Mouse (Mus musculus): ENCODE data around the gene Lgals3bp.

Gene Lgals3bp

DNA sequence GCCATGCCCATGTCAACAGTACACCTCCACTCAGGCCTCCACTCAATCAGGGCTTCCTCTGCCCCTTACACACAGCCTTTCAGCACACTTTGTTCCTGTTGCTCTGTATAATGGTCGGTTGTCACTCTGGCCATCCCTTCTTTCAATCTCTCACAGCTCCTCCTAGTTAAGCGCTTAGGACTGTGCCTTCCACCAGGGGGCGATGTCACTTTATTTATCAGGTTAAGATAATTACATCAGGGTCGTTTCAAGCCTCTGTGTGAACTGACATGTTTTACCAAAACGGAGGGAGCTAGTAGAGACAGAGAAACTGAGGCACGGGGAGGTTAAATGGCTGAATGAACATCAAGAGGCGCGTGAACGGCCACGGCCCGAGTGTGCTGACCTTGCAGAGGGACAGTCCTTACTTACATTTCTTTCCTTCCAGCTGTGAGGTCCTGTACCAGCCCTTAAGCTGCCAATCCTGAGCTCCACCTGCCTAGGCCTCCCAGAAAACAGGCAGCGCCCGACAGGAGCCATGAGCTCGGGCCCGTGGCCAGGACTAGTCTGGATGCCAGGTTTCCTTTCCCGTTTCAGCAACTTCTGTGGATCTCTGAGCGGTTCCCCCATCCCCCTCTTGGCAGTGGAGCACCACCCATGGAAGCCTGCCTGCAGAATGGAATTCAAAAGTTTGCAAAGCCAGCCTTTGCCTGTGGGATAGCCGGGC lies 21.5 kb upstream of the Lgals3bp start:
- peak; percentile 74 to 82 for DNase-seq (ENCODE audit: low read depth in 2 of 2, low spot score in 2 of 2)

DNA sequence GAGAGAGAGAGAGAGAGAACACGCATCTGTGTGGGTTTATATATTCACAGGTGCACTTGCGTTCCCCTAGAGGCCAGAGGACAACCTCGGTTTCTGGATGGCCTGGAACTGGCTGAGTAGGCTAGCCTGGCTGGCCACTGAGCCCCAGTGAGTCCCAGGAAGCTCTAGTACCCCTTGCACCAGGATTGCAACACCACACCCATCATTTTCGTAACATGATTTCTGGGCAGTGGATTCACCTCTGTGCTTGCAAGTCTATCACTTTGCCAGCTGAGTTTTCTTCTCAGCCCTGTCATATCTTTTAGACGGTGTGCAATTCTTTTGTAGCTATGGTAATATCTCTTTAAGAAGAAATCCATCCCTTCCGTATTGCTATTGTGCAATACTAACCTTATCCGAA lies 18.4 kb upstream of the Lgals3bp start:
- DNase-seq (ENCODE audit: low read depth in 2 of 2, low spot score in 2 of 2): no peak

DNA sequence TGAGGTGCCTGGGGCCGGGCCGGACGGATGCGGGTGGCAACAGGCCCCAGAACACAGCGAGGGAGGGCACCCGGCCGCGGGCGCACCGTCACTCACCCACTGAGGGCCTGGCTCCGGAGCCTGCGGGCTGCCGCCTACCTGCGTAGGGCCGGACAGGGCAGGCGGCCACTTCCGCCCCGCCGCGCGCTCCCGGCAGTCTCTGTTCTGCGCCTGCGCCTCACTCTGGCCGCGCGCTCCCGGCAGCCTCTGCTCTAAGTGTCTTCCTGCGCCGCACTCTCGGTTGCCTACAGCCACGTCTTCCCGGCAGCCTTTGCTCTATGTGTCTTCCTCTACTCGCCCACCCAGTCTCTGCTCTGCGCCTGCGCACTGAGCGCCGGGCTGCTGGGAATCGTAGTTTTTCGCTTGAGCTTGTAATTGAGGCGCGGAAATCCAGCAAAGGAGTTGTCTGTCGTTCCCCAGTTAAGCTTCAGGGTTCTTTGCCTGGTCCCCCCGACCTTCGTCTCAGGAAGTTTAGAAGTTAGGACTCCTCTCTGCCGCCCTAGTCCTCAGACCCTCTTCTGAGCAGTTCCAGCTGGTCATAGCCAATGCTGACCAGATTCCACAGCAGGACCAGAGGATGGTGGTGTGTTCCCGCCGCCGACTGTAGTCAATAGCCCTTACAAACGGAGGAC lies 17.1 kb upstream of the Lgals3bp start, which contains the start of gene Cant1:
Gene Cant1, minus strand, starts transcription at position 253 of the 671 bp plus-strand sequence.
- peak; percentile 94 for DNase-seq (ENCODE audit: low read depth in 2 of 2, low spot score in 2 of 2)

DNA sequence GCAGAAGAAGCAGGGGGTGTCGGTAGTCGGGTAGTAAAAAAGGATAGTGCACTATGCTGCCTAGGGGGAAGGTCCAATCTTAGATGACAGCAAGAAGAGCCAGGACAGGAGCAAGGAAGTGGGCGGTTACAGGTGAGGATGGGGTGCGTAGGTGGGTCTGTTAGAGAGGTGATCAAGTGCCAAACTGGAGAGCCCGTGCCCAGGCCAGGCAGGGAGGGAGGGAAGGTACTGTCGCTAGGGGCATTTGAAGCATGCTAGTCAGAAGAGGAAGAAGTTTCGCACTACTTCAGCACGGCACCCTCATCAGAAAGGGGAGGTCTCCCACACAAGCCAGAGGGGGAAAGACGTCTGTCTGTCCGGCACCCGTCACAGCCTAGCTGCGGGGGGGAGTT lies 16.5 kb upstream of the Lgals3bp start:
- no peak for DNase-seq (ENCODE audit: low read depth in 2 of 2, low spot score in 2 of 2)

DNA sequence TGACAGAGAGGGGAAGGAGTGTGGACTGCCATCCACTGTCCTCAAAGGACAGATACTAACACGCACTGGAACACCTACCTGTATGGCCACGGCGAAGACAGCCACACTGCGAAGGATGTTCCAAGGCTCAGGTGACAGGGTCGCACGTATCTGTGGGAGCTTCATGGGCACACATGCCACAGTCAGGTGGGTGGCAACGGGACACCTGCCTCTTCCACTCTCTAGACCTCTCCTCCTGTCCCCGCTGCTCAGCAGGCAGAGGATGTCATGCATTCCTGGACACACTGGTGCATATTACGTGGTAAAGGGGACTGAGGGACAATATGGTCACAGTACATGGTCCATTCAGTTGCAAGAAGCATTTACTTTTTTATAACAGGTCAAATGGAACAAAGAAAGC lies 15.6 kb upstream of the Lgals3bp start:
- DNase-seq (ENCODE audit: low read depth in 2 of 2, low spot score in 2 of 2): no peak

DNA sequence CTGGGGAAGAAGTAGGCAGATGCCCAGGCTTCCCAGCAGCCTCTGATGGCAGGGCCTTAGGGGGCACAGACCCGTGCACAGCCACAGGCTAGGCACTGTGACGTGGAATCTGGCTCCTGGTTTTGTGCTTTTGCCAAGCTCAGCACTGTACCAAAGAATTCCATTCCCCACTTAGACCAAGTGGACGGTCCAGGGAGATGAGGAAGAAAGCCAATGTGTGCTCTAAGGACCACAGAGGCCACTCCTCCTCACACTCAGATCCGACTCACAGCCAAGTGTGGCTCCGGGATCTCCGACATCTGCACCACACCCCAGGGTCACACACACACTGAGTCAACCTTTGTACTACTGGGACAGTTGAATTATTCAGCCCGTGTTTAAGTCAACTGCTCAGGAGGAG lies 14.2 kb upstream of the Lgals3bp start:
- DNase-seq (ENCODE audit: low read depth in 2 of 2, low spot score in 2 of 2): no peak

DNA sequence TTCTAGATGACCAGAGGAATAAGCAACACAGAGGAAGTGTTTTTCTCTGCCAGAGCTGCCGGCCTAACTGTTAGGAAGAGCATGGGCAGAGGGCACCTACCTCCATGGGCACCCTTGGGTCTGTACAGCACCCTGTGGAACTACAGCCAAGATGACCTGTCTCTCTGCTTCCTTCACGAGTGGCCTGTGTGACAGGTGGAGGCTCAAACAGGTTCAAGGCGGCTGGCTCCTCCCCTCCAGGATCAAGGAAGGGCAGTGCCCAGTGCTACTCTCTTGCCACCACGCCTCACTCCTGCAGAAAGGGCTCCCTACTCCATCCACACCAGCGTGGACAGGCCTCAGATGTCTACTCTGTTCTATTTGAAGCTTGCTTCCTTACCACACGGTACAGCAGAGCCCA lies 13.7 kb upstream of the Lgals3bp start:
- DNase-seq (ENCODE audit: low read depth in 2 of 2, low spot score in 2 of 2): no peak

DNA sequence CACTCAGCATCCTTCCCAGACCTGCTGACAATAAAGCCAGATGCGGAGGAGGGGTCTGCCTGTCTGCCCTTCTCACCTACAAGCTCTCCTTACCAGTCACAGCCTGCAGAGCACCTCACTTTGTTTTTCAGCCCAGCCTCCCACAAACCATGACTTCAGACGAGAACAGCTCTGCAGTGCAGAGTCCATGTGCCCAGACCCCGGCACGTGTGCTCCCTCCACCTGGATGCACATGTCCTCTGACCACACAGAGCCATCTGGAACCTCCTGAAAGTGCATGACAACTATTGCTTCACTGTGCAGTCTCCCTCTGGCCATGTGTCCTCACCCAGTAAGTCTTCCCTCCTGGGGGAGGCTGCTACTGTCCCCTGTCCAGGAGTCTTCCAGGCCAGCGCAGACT lies 12.4 kb upstream of the Lgals3bp start:
- DNase-seq (ENCODE audit: low read depth in 2 of 2, low spot score in 2 of 2): no peak

DNA sequence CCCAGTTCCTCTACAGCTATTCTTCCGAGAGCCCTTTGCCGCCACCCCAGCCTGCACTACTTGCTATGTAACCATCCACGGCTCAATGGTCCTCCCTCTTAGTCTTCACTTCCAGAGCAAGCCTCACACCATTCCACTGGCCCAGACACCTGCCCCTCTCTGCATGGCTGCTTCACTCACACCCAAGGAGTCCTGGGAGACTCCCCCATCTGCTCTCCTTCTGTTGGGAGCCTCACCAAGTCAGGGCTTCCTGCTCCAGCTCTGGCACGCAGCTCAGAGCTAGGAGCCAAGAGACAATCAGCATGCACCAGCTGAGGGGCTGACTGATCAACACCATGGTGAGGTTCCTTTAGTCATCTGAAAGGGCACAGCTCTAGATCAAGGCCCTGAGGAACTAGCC lies 11.2 kb upstream of the Lgals3bp start:
- DNase-seq (ENCODE audit: low read depth in 2 of 2, low spot score in 2 of 2): no peak

DNA sequence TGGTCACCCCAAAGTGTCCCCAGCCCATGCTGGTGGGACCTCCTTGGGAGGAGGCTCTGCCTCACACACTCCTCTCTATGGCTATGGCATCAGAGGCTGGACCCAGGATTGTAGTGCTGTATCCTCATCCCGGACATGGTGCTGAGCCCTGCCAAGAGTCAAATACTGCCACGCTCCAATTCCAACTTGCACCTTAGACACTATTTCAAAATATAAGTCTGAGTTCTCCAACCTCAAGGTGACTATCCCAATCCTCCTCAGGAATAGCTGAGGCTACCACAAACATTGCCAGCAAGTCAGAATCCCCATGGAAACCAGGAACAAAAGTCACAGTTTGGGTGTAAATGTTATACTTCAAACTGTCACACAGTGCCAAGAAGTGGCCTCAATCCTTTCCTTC lies 10.7 kb upstream of the Lgals3bp start:
- no peak for DNase-seq (ENCODE audit: low read depth in 2 of 2, low spot score in 2 of 2)

DNA sequence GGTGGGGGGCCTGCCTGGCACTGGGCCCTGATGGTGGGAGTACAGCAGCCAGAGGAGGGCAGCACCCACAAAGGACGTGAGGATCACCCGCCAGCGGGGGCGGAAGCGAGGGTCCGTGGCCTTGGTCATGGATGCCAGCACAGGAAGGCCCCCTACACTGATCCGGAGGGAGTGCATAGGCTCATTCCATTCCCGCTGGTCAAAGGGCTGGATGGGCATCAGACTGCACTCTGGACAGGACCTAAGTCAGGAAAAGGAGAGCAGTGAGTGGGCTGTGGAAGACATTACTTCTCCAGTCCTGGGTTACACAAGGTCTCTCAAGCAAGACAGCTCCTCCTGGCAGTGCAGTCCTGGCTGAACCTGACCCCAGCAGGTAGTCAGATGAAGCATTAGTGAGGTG lies 9.4 kb upstream of the Lgals3bp start:
- no peak for DNase-seq (ENCODE audit: low read depth in 2 of 2, low spot score in 2 of 2)

DNA sequence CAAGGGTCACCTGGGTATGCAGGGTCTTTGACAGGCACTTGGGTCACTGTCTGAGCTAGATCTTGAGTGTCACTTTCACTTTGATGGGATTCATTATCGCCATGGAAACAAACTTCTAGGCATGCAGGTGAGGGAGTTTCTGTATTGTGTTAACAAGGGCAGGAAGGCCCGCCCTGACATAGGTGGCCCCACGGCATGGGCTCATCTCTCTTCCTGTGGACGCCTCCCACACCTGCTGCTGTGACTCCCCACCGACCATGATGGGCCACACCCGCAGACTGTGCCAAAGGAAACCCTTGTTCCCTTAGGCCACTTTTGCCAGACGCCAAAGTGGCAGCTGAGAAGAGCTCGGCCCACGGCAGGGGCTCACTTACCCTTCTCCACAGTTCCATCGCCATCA lies 8.6 kb upstream of the Lgals3bp start:
- DNase-seq (ENCODE audit: low read depth in 2 of 2, low spot score in 2 of 2): no peak

DNA sequence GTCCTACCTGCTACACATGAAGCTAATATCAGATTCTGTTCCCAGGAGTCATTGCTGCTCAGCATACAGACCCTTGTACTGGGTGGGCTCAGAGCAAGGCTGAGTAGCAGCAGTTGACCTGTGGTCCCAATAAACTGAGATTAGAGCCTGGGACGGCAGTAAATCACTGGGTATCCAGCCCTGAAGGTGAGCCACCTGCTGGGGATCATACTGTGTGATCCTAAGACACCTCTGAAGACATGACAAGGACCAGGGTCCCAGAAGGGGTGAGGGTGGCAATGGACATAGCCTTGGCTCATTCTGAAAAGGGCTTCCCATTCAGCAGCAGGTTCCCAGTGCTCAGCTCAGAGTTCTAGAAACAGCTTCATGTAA lies 8.2 kb upstream of the Lgals3bp start:
- DNase-seq (ENCODE audit: low read depth in 2 of 2, low spot score in 2 of 2): no peak

DNA sequence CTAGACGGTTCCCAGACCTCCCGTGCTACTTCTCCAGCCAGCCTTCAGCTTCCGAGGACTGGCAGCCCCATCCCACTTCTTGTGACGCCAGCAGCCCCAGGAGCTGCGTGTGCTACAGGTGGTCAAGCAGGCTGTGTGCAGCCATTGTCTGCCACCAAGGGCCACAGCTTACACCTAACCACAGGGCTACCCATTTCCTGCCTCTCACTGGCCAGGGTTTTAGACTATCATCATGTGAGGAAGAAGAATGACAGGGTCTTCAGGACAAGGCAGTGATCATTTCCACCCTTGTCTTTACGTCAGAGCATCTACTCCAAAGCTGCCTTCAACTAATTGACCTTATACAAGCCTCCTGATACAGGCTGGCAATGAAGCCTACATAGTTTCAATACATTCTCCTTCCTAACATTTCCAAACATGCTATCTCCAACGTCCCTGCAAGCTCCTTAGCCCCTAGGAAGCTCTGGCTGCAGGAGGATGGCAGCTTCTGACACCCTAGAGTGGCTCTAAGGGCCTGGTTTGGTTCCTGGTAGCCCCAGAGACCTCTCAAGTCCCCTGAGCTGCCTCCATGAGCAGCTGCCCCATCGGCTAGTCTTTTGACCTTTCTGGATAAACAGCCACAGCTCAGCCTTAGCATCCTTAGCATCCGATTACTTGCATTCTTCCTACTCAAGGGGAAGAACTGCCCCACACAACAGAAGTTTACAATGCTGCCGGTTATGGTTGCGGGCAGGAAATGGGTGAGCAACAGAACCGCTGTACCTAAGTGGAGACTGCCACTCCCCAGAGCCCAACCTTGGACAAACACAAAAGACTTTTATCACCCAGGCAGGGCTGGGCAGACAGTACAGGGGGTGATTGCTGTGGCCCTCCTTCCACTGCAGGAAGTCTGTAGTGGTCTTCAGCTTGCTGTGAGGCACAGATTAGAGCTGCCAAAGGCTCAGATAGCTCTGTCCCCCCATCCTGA lies 7.5 kb upstream of the Lgals3bp start:
- DNase-seq (ENCODE audit: low read depth in 2 of 2, low spot score in 2 of 2): no peak

DNA sequence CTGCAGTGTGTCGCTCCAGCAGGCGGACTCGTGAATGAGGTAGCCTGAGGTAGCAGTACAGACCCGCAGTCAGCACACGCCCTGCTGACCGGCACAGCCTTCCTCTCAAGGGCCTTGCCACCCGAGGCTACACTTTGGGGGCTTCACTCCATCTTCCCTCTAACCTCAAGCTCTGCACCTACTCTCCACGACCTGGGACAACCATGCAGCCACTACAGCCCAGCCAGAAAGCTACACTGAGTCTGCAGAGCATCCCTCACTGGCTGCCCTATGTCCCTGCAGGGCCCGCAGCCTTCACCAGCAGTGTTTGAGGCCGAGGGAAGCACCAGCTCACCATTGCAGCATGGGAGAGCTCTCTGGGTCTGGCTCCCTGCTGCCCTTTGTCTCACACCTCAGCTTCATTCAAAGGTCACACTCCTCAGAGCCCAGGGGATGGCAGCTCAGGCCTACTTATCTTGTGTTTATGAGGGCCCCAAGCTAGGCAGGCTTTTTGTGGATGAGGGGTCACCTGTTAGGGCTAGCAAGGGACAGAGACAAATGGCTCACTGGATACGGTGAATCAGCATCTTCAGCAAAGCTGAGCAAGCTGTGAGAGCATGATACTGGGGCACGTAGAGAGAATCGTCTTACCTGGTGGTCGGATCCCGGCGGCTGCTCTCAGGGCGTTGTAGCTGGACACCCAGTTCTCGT lies 6.3 kb upstream of the Lgals3bp start:
- no peak for DNase-seq (ENCODE audit: low read depth in 2 of 2, low spot score in 2 of 2)

DNA sequence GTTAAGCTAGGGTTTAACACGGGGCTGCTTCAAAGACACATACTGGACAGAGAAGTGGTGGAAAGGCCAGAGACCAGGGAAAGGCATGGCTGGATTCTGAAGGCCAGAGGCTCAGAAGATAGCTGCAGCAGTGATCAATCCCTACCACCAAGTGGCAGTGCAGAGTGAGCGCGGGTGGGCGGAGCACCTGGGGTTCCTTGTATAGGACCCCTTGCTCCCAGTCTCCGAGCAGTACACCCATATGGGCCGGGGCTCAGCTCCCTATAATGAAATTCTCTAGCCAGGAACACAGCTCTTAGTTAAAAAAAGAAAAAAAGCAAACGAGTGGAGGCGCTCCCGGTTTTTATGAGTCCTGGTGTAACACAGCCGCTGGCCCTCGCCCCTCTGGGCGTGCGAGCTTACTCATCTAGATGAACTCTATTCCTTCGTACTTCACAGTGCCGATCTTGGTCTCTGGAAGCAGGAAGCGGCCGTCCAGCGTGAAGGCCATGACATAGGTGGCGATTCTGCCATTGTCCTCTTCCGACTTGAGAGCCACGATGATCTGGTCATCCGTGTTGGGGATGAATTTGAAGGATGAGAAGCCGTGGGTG lies 5.5 kb upstream of the Lgals3bp start:
- peak; percentile 36 to 46 for DNase-seq (ENCODE audit: low read depth in 2 of 2, low spot score in 2 of 2)

DNA sequence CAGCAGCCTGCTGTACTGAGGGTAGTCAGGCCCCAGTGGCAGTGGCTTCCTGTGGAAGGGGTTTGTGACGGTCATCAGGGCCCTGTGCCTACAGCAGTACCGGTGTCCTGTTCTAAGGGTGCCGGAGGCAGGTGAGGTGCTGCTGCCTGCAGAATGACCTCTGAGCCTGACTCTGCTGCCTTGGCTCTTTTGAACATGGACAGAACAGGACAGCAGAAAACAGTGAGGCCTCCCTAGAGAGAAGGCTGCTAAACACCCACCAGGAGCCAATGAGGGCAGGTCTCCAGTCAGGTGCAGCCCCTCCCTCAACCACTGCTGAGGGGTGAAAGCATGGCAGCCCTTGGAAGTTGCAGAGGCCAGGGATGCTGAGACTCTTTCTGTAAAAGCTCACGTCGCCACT lies 4.6 kb upstream of the Lgals3bp start:
- DNase-seq (ENCODE audit: low read depth in 2 of 2, low spot score in 2 of 2): no peak

DNA sequence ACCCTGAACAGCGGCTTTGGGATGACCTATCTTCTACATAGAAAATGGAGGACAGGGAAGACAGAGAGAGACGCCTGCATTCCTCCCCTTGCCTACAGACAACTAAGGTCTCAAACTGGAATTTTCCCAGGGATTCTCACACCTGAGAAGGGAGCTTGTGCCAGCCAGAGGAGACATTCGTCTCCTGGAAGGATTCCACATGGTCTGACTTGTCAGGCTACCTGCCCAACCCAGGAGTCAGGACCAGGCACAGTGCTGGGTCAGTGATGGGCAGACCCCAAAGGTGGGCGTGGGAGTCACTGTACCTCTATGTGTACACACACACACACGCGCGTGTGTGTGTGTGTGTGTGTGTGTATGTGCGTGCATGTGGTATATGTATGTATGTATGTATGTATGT lies 3.4 kb upstream of the Lgals3bp start:
- no peak for DNase-seq (ENCODE audit: low read depth in 2 of 2, low spot score in 2 of 2)

DNA sequence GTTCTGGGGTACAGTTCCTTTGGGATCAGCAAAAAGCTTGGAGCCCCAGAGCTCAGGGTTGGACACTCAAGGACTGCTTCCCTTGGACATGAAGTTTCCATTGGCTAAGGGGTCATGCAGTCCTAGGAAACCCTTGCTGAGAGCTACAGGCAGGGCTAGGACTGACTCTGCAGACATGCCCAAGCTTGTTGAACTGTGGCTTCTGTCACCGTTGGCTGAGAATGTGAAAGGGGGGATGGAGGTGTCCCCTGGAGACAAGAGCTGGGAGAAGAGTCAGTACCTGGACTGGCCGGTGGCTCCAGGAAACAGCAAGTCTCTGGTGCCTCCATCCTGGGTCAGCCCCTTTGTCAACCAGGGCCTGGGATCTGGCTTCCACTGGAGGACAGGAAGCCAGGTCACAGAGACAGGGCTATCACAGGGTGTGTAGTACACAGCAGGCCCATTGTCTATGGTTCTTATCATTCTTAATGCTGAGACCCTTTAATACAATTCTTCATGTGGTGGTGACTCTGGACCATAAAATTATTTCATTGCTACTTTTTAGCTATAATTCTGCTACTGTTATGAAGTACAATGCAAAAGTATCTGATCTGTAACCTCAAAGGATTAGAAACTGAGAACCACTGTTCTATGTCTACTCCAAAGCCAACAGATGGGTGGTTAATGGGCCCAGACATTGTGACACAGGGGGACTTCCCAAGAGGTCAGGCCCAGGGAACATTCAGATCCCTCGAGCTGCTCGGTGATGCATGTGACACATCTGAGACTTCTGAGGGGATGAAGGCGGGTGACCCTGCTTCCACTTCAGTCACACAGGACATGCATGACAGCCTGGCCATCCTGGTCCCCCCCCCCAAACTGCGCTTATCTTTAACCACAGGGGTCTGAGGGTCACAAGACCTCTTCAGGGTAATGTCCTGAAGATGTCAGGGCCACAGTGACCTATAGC lies 2.3 kb upstream of the Lgals3bp start:
- DNase-seq (ENCODE audit: low read depth in 2 of 2, low spot score in 2 of 2): no peak

DNA sequence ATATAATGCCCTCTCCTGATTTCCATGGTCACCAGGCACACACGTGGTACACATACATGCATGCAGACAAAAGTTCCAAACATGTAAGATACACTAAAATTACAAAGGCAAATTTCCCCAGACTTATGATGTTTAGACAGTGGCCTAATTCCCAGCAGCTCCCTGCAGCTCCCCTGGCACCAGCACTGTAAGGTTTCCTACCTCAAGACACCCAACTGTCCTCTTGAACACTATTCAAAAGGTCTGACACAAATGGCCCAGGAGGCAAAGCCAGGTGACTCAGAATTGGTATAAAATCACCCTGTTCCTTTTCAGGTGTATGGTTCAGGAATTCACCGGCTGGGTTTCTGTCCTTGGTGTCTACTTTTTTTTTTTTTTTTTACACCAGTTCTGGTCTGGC lies 1.3 kb upstream of the Lgals3bp start:
- no peak for DNase-seq (ENCODE audit: low read depth in 2 of 2, low spot score in 2 of 2)

All from CD8-positive naive resting alpha-beta T cell, adult 2 months (primary cell).